Comparison of ENCODE assay signal across 28 mouse cellular contexts in genomic region chr2:102144311-102144710, GRCm38 (mm10). TPM values are rescaled to one million over a fixed set of nuclear protein-coding genes. Genes with fewer than 3 reads are reported as not detected.
DNase-seq lines count a peak whose midpoint lies in the region; ATAC-seq and TF ChIP-seq lines count a peak whose summit lies in the region.
"Had no signal": no experiment of that assay in that cellular context is flagged by ENCODE, and none has a peak within 500 bp of the region (broad histone marks: within the 10 kb centered on the region; RNA-seq: fewer than 3 reads in every experiment).

No protein-coding gene starts in this region.

- H3K27ac ChIP-seq in lung, postnatal 0 days (ENCODE audit: low read length), result no peak overlapping the region
- 0 out of 2 replicates have a peak overlapping the region, but pooled peaks have one; percentile 1 for H3K27ac ChIP-seq in bone marrow, adult 2 months (ENCODE audit: control insufficient read depth, insufficient read depth, low read depth, low read length, poor library complexity)
- no peak overlapping the region for H3K27ac ChIP-seq in heart, embryonic 11.5 days (ENCODE audit: low read depth, low read length)
- H3K27ac ChIP-seq: embryonic facial prominence, embryonic 13.5 days; embryonic facial prominence, embryonic 15.5 days; forebrain, embryonic 10.5 days; forebrain, embryonic 12.5 days had no signal

- 80% methylated on average over 1 of the region's 1 CpGs for WGBS in lung, postnatal 0 days
- 26% methylated on average over 1 of the region's 1 CpGs for WGBS in bone marrow, adult 2 months
- WGBS in heart, embryonic 11.5 days (ENCODE audit: insufficient replicate concordance), result 94% methylated on average over 1 of the region's 1 CpGs

- peak; percentile 49 for DNase-seq in lung, postnatal 0 days (ENCODE audit: low spot score)
- no peak for DNase-seq in lung, postnatal 4 days
- DNase-seq in adrenal gland, postnatal 36 days, result no peak
- no peak for DNase-seq in MN1 (ENCODE audit: low spot score)
- DNase-seq: adrenal gland, adult 2 months; adrenal gland, postnatal 10 days; adrenal gland, postnatal 25 days; B cell, adult 2 months; cerebellum, adult 11 months; cerebellum, adult 18-20 months; cerebellum, adult 8-10 months; cerebellum, adult 9-11 months; cerebellum, postnatal 14 days; cerebellum, postnatal 36 days; embryo, embryonic 11 days had no signal

- H3K9me3 ChIP-seq in lung, postnatal 0 days (ENCODE audit: low read length), result no peaks in the 10 kb centered on the region
- no peaks in the 10 kb centered on the region for H3K9me3 ChIP-seq in heart, embryonic 11.5 days (replicated peaks; ENCODE audit: control insufficient read depth, low read length)
- H3K9me3 ChIP-seq: embryonic facial prominence, embryonic 13.5 days; embryonic facial prominence, embryonic 15.5 days; forebrain, embryonic 10.5 days; forebrain, embryonic 12.5 days; G1E had no signal

- no peaks in the 10 kb centered on the region for H3K27me3 ChIP-seq in lung, postnatal 0 days (replicated peaks; ENCODE audit: insufficient read depth, low read length)
- no peaks in the 10 kb centered on the region for H3K27me3 ChIP-seq in heart, embryonic 11.5 days (ENCODE audit: control insufficient read depth, insufficient read depth, low read length)
- H3K27me3 ChIP-seq: CH12.LX; embryonic facial prominence, embryonic 13.5 days; embryonic facial prominence, embryonic 15.5 days; forebrain, embryonic 12.5 days had no signal

- no peak for TF ChIP-seq CTCF in lung, postnatal 0 days (IDR thresholded peaks at IDR 0.05)
- TF ChIP-seq CTCF in bone marrow, adult 2 months (IDR thresholded peaks at IDR 0.05; ENCODE audit: control insufficient read depth, insufficient read depth, low read length), result no peak

- peaks cover 6% of the 10 kb centered on the region for H3K4me1 ChIP-seq in lung, postnatal 0 days (ENCODE audit: insufficient read depth, low read depth, low read length)
- H3K4me1 ChIP-seq in bone marrow, adult 2 months (ENCODE audit: control insufficient read depth, insufficient read depth, low read length), result peaks cover 7% of the 10 kb centered on the region
- no peaks in the 10 kb centered on the region for H3K4me1 ChIP-seq in heart, embryonic 11.5 days (ENCODE audit: control insufficient read depth, insufficient read depth, low read length)

- no peak overlapping the region for H3K4me2 ChIP-seq in lung, postnatal 0 days (replicated peaks; ENCODE audit: low read depth, low read length)
- no peak overlapping the region for H3K4me2 ChIP-seq in heart, embryonic 11.5 days
- H3K4me2 ChIP-seq: embryonic facial prominence, embryonic 13.5 days; embryonic facial prominence, embryonic 15.5 days; forebrain, embryonic 12.5 days had no signal

- H3K4me3 ChIP-seq in lung, postnatal 0 days (ENCODE audit: low read depth, low read length), result no peak overlapping the region
- H3K4me3 ChIP-seq in bone marrow, adult 2 months (replicated peaks; ENCODE audit: control insufficient read depth, low read depth, low read length), result no peak overlapping the region
- no peak overlapping the region for H3K4me3 ChIP-seq in heart, embryonic 11.5 days (ENCODE audit: low read depth, low read length)
- H3K4me3 ChIP-seq: embryonic facial prominence, embryonic 13.5 days; embryonic facial prominence, embryonic 15.5 days; erythroblast, embryonic 14.5 days; forebrain, embryonic 10.5 days; forebrain, embryonic 12.5 days had no signal

- no peak for ATAC-seq in lung, postnatal 0 days
- 0 out of 2 replicates have a peak, but pooled peaks have one; percentile 14 for ATAC-seq in megakaryocyte, adult 5-6 weeks (ENCODE audit: poor library complexity, severe bottlenecking)
- no peak for ATAC-seq in heart, embryonic 11.5 days (replicated peaks; ENCODE audit: insufficient number of reproducible peaks, low FRiP score, low TSS enrichment)
- ATAC-seq: CD4-positive, CD25-positive, alpha-beta regulatory T cell, adult 4 months; forebrain, embryonic 14.5 days; forebrain, embryonic 16.5 days had no signal

- H3K36me3 ChIP-seq in lung, postnatal 0 days (ENCODE audit: insufficient read depth, low read length), result no peaks in the 10 kb centered on the region
- H3K36me3 ChIP-seq in heart, embryonic 11.5 days (ENCODE audit: control insufficient read depth, insufficient read depth, low read length), result no peaks in the 10 kb centered on the region
- H3K36me3 ChIP-seq: embryonic facial prominence, embryonic 13.5 days; embryonic facial prominence, embryonic 15.5 days; forebrain, embryonic 12.5 days; G1E had no signal

- no peak overlapping the region for H3K9ac ChIP-seq in lung, postnatal 0 days (replicated peaks; ENCODE audit: low read depth)
- H3K9ac ChIP-seq in heart, embryonic 11.5 days (ENCODE audit: low read depth, low read length), result no peak overlapping the region
- H3K9ac ChIP-seq: embryonic facial prominence, embryonic 13.5 days; embryonic facial prominence, embryonic 15.5 days; forebrain, embryonic 12.5 days had no signal

- TF ChIP-seq EP300 in lung, postnatal 0 days (IDR thresholded peaks at IDR 0.05), result no peak

- no peak for TF ChIP-seq POLR2A in bone marrow, adult 2 months (IDR thresholded peaks at IDR 0.05; ENCODE audit: borderline replicate concordance, control insufficient read depth, low read depth, low read length)

RNA-seq across cellular contexts. Expression of gene Ldlrad3, which starts 41.9 kb away (rescaled TPM):
- 14.6 and 16.3 TPM in 2 replicates for polyA plus RNA-seq in lung, postnatal 0 days (2015; fragmentation: Nextera tagmentation; extraction: Ambion mirVana)
- polyA plus RNA-seq in bone marrow, adult 2 months (2011; ENCODE audit: insufficient read depth, insufficient read length, low replicate concordance, missing spikeins), result 1.1 and 3.7 TPM in 2 replicates
- 58.9 and 65.5 TPM in 2 replicates for total RNA-seq in megakaryocyte, adult 5-6 weeks (2015)
- 55.1 and 58.9 TPM in 2 replicates for total RNA-seq in megakaryocyte, adult 5-6 weeks (2017)
- 1 to 10 TPM; 8.2 to 9.3 TPM for total RNA-seq in adrenal gland, postnatal 36 days (2021)
- 19.0 and 19.2 TPM in 2 replicates for polyA plus RNA-seq in heart, embryonic 11.5 days (2014; fragmentation: Nextera tagmentation; extraction: Ambion mirVana)
- polyA plus RNA-seq: erythroblast, embryonic 14.5 days had no signal
